Mouse (Mus musculus) liver, embryonic 14.5 days (tissue): ENCODE data around the gene Cd8b1.

Experiments used
- CTCF ChIP-seq: IDR thresholded peaks from 2 replicates; pipeline ENCODE4 v1.5.1; 2016; ENCODE audit warnings: antibody characterized with exemption, low read depth, control low read depth
- EP300 ChIP-seq: IDR thresholded peaks from 2 replicates; pipeline ENCODE4 v1.6.1; 2016; ENCODE audit warnings: antibody characterized with exemption, low read depth

DNA sequence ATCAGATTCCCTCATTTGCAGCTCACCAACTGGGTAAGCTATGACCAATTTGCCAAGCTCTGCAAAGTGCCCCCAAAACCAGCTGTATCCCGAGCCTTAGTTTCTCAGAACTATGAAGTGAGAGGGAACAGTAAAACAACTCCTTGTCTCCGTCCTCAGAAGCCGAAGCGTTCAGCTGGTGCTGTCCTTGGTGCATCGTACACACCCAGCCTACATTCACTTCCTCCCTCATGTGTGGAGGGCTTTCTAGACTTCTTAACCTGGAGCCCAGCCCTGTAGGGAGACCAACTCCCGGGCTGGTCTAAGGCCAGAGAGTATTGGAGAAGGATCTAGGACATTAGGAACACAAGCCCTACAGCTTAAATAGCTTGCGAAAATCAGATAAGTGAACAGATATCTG lies 7.9 kb downstream of the Cd8b1 start:
- TF ChIP-seq CTCF (no peak), EP300 (no peak)
